Mouse (Mus musculus) hindbrain, postnatal 0 days (tissue): ENCODE results near the gene Hes1. TPM values are rescaled to one million over a fixed set of nuclear protein-coding genes. Genes with fewer than 3 reads are reported as not detected.

Source experiments
- ATAC-seq: fragments of 200-750 bp; cut with Nextera tagmentation; 2 replicates; pipeline ENCODE4 v1.8.0; 2017; ENCODE audit warnings: mild to moderate bottlenecking, moderate TSS enrichment, moderate library complexity
- DNase-seq: peaks from one replicate; pipeline ENCODE4 v3.0.0-alpha.2; 2015; ENCODE audit warnings: low spot score
- H3K27ac ChIP-seq: fragments of 300-500 bp; sonication (generic); 2 replicates; pipeline ENCODE4 v1.5.1; 2014; ENCODE audit warnings: mild to moderate bottlenecking
- H3K27me3 ChIP-seq: fragments of 300-500 bp; sonication (generic); 2 replicates; pipeline ENCODE4 v1.6.1; 2014; ENCODE audit warnings: low read length, mixed read lengths; ENCODE audit not compliant: insufficient read depth
- H3K36me3 ChIP-seq: fragments of 300-500 bp; sonication (generic); 2 replicates; pipeline ENCODE4 v1.6.1; 2014; ENCODE audit warnings: low read length, mixed read lengths; ENCODE audit not compliant: insufficient read depth
- H3K4me1 ChIP-seq: fragments of 300-500 bp; sonication (generic); 2 replicates; pipeline ENCODE4 v1.6.1; 2014; ENCODE audit warnings: antibody characterized with exemption, low read length, mixed read lengths; ENCODE audit not compliant: insufficient read depth
- H3K4me2 ChIP-seq: fragments of 300-500 bp; sonication (generic); 2 replicates; pipeline ENCODE4 v1.6.1; 2014; ENCODE audit warnings: low read depth, mild to moderate bottlenecking, low read length, moderate library complexity, mixed read lengths
- H3K4me3 ChIP-seq: fragments of 300-500 bp; sonication (generic); 2 replicates; pipeline ENCODE4 v1.5.1; 2014; ENCODE audit warnings: low read length
- H3K9ac ChIP-seq: fragments of 300-500 bp; sonication (generic); replicated peaks from 2 replicates; pipeline ENCODE4 v1.6.1; 2014; ENCODE audit warnings: mild to moderate bottlenecking, low read length, moderate library complexity, mixed read lengths
- H3K9me3 ChIP-seq: fragments of 300-500 bp; sonication (generic); 2 replicates; pipeline ENCODE4 v1.6.1; 2016; ENCODE audit warnings: low read length, mixed read lengths
- CTCF ChIP-seq: IDR thresholded peaks from 2 replicates; pipeline ENCODE4 v1.5.1; 2016; ENCODE audit warnings: antibody characterized with exemption, control low read depth, low read depth
- whole genome bisulfite sequencing: fragments of 180-500 bp; shearing (Covaris S2); extraction: QIAGEN DNeasy Blood & Tissue Kit; methylation state at CpG from one replicate; pipeline ENCODE4 v1.1.7; 2014; 5-methylcytosine and 5-hydroxymethylcytosine counted together
- polyA plus RNA-seq: library from polyadenylated mRNA; unstranded; fragments of >200 nt; fragmentation: Nextera tagmentation; extraction: Ambion mirVana; gene quantifications from 2 replicates; pipeline ENCODE4 v1.2.1, GENCODE M21; 2015
- total RNA-seq: library from RNA; depleted of rRNA; stranded (reverse); fragments of >200 nt; gene quantifications from 2 replicates; pipeline ENCODE4 v1.2.3, GENCODE M21; 2014

Gene Hes1
- total and polyA plus RNA-seq, 2 experiments from 2014 or later, result 12.5 to 19.8 TPM

- Histone ChIP-seq H3K9me3 (no peaks in the 10 kb centered on the region), H3K36me3 (no peaks in the 10 kb centered on the region), H3K4me2 (no peak overlapping the region), H3K4me1 (peaks cover 3% of the 10 kb centered on the region; the same call in 1 of the 2 replicates), H3K9ac (no peak overlapping the region), H3K27ac (no peak overlapping the region), H3K4me3 (no peak overlapping the region), H3K27me3 (no peaks in the 10 kb centered on the region)
- no peak for ATAC-seq
- WGBS, result 25% methylated on average over 6 of the region's 6 CpGs
- no peak for DNase-seq
- no peak for TF ChIP-seq CTCF
Measured at GRCm38 (mm10) chr16:30028184-30028583, 36.0 kb upstream of the Hes1 start.

DNA sequence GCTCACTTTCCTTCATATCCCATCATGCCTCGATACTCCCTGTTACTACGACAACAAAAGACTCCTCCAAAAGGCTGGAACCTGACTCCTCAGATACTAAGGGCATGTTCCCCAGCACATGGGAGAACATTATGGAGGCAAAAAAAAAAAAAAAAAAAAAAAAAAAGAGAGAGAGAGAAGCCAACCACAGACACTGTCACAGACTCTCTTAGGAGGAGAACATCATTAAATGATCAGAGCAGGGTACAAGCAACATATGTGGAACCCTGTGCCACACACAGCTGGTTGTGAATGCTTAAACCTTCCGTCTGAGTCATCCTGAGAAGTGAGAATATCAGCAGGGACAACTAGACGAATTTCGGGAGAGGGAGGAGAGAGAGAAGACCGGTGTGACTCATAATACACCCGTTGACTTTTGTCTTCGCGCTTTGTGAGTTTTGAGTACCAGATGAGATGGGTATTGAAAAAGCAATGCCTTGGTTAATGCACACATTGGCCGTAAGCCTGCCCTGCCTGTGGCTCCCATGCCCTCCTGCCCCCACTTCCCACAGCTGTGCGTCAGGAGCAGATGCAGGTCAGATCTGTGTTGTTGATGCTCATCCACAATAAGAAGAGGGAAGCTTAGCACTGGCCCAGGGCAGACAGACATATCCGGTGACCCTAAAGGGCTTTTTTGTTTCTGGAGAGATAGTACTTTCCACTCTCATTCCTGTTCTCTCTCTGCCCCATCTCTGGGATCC lies 34.8 kb upstream of the Hes1 start:
- ATAC-seq, result no peak
- no peak overlapping the region for H3K4me3 ChIP-seq
- no peak overlapping the region for H3K27ac ChIP-seq
- H3K9ac ChIP-seq, result no peak overlapping the region
- no peak for DNase-seq
- H3K4me1 ChIP-seq, result no peaks in the 10 kb centered on the region
- H3K4me2 ChIP-seq, result no peak overlapping the region
- H3K27me3 ChIP-seq, result no peaks in the 10 kb centered on the region
- no peaks in the 10 kb centered on the region for H3K9me3 ChIP-seq
- TF ChIP-seq CTCF, result no peak
- 61% methylated on average over 12 of the region's 12 CpGs for WGBS
- no peaks in the 10 kb centered on the region for H3K36me3 ChIP-seq

DNA sequence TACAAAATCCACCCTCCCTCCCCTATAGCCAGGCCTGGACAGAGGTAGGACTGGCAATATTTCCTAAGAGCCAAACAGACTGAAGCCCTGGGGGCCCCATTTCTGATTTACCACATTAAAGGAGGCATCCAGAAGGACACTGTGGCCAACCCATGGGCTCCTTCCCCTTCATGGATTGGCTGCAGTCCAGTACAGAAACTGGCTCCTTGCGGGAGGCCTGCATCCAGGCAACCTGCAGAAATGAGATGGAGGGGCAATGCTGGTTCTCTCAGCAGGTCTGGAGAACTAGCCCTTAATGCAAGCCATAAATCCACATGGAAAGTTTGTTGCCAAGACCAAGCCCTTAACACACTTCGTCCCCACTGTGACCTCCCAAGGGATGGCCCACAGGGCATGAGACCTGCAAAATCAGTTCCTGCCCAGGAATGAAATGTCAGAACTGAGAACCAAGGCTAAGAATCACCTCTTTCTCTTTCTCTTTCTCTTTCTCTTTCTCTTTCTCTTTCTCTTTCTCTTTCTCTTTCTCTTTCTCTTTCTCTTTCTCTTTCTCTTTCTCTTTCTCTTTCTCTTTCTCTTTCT lies 31.8 kb upstream of the Hes1 start:
- DNase-seq (peak; percentile 49), ATAC-seq (no peak)
- no peaks in the 10 kb centered on the region for H3K27me3 ChIP-seq

GRCm38 (mm10) chr16:30033390-30033789 lies 30.8 kb upstream of the Hes1 start:
- Histone ChIP-seq H3K4me1 (no peaks in the 10 kb centered on the region), H3K9me3 (no peaks in the 10 kb centered on the region), H3K4me2 (no peak overlapping the region), H3K27me3 (no peaks in the 10 kb centered on the region), H3K27ac (no peak overlapping the region), H3K9ac (no peak overlapping the region), H3K4me3 (no peak overlapping the region), H3K36me3 (no peaks in the 10 kb centered on the region)
- DNase-seq (no peak), ATAC-seq (no peak)
- 74% methylated on average over 3 of the region's 3 CpGs for WGBS
- TF ChIP-seq CTCF, result no peak

More for the DNA sequence above, 31.8 kb upstream of the Hes1 start:
- Histone ChIP-seq H3K27ac (no peak overlapping the region), H3K9ac (no peak overlapping the region), H3K4me2 (no peak overlapping the region), H3K4me3 (no peak overlapping the region), H3K4me1 (no peaks in the 10 kb centered on the region), H3K36me3 (no peaks in the 10 kb centered on the region), H3K9me3 (no peaks in the 10 kb centered on the region)
- 27% methylated on average over 2 of the region's 2 CpGs for WGBS
- TF ChIP-seq CTCF, result no peak

DNA sequence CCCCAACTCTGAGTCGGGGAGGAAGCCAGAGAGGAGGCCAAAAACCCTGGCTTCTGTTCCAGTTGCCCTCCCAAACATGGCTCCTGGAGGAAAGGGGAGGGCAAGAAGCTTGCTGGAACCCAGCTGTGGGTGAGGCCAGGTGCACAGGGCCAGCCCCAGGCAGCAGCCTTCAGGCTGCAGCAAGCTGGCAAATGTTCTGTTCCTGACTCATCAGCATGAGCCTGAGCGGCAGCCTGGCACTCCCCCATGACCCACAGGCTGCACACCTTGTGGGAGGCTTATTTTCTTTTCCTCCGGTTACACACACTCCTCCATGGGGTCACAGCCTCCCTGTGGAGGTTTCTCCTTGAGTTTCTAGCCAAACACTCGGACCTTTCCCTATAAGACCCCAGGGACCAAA lies 30.2 kb upstream of the Hes1 start:
- no peaks in the 10 kb centered on the region; the same call in 1 of the 2 replicates for H3K4me1 ChIP-seq
- H3K27ac ChIP-seq, result no peak overlapping the region
- no peaks in the 10 kb centered on the region for H3K36me3 ChIP-seq
- H3K27me3 ChIP-seq, result no peaks in the 10 kb centered on the region
- H3K9me3 ChIP-seq, result no peaks in the 10 kb centered on the region
- H3K9ac ChIP-seq, result no peak overlapping the region
- DNase-seq (no peak), ATAC-seq (no peak)
- no peak for TF ChIP-seq CTCF
- 54% methylated on average over 4 of the region's 4 CpGs for WGBS
- H3K4me3 ChIP-seq, result no peak overlapping the region
- H3K4me2 ChIP-seq, result no peak overlapping the region

GRCm38 (mm10) chr16:30034521-30034920 lies 29.7 kb upstream of the Hes1 start:
- Histone ChIP-seq H3K9me3 (no peaks in the 10 kb centered on the region), H3K36me3 (no peaks in the 10 kb centered on the region), H3K27me3 (no peaks in the 10 kb centered on the region), H3K4me3 (no peak overlapping the region), H3K27ac (no peak overlapping the region), H3K4me2 (no peak overlapping the region), H3K9ac (no peak overlapping the region), H3K4me1 (peaks cover 4% of the 10 kb centered on the region; the same call in 1 of the 2 replicates)
- DNase-seq, result no peak
- WGBS, result 55% methylated on average over 6 of the region's 6 CpGs
- ATAC-seq, result no peak
- TF ChIP-seq CTCF, result no peak

- Histone ChIP-seq H3K4me3 (no peak overlapping the region), H3K4me1 (peaks cover 4% of the 10 kb centered on the region; the same call in 1 of the 2 replicates), H3K27me3 (no peaks in the 10 kb centered on the region), H3K4me2 (no peak overlapping the region), H3K27ac (no peak overlapping the region), H3K36me3 (no peaks in the 10 kb centered on the region), H3K9ac (no peak overlapping the region), H3K9me3 (no peaks in the 10 kb centered on the region)
- DNase-seq, result no peak
- TF ChIP-seq CTCF, result no peak
- no peak for ATAC-seq
- 83% methylated on average over 5 of the region's 5 CpGs for WGBS
Measured at GRCm38 (mm10) chr16:30034979-30035440, 29.2 kb upstream of the Hes1 start.
